Mouse (Mus musculus): ENCODE data around the gene Glt1d1. TPM values are rescaled to one million over a fixed set of nuclear protein-coding genes. Genes with fewer than 3 reads are reported as not detected.

The Glt1d1 gene
- polyA plus RNA-seq, 1 experiment from 2014 or later, result 0.89 TPM

DNA sequence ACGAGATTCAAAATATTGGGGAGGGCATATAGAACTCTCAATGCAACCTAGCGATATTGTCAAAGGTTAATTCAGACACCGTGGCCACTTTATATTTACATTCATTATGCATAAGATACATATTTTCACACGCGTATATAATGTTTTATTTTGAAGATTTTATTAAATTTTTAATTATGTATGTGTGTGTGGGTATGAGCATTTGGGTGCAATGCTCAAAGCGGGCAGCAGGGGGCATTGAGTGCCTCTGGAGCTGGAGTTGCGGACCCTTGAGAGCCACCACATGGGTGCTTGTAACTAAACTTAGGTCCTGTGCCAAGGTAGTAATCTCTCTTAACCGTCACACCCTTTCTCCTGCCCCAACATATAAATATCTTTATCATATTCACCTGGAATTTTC, 41.9 kb downstream of the Glt1d1 start:
- H3K9me3 ChIP-seq, result no peaks in the 10 kb centered on the region
- WGBS, result 90% methylated on average over 8 of the region's 8 CpGs

DNA sequence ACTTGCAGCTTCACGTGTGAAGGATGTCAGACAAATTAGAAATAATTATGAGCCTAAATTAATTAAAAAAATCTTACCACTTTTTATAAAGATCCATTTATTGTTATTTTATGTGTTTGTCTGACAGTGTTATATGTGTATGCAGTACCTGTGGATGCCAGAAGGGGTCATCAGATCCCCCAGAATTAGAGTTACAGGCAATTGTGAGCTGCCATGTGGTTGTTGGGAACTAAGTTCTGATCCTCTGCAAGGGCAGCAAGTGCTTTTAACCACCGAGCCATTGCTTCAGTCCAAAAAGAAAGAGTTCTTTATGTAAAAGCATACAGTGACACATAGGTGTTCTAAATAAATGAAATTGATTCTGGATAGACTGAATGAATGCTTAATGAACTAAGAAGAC, 45.5 kb downstream of the Glt1d1 start:
- 94% methylated on average over 2 of the region's 2 CpGs for WGBS

More for the DNA sequence above, 41.9 kb downstream of the Glt1d1 start:
- H3K27me3 ChIP-seq (replicated peaks), result no peaks in the 10 kb centered on the region
- no peak for ATAC-seq (ENCODE audit: low FRiP score, low read depth)
- no peak overlapping the region for H3K4me2 ChIP-seq (replicated peaks)
- no peaks in the 10 kb centered on the region for H3K4me1 ChIP-seq
- H3K9ac ChIP-seq, result no peak overlapping the region
- H3K36me3 ChIP-seq, result no peaks in the 10 kb centered on the region
- no peak overlapping the region for H3K4me3 ChIP-seq
- H3K27ac ChIP-seq, result no peak overlapping the region

DNA sequence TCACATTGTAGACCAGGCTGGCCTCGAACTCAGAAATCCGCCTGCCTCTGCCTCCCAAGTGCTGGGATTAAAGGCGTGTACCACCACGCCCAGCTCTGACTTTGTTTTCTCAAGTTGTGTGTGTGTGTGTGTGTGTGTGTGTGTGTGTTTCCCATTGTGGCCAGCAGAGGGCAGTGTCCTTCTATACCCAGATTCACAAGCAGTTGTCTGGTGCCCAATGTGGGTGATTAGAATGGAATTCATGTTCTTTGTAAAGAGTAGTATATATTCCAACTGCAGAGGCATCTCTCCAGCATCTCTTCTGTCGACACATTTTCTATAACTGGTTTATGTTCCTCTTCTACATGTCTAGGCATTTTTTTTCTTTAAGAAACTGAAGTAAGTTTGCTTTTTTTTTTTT, 46.4 kb downstream of the Glt1d1 start:
- Histone ChIP-seq H3K9me3 (no peaks in the 10 kb centered on the region), H3K27me3 (replicated peaks) (no peaks in the 10 kb centered on the region), H3K4me1 (no peaks in the 10 kb centered on the region), H3K4me3 (no peak overlapping the region), H3K4me2 (replicated peaks) (no peak overlapping the region), H3K27ac (no peak overlapping the region), H3K36me3 (no peaks in the 10 kb centered on the region), H3K9ac (no peak overlapping the region)
- 97% methylated on average over 5 of the region's 5 CpGs for WGBS
- ATAC-seq (ENCODE audit: low FRiP score, low read depth), result no peak

More for the DNA sequence above, 45.5 kb downstream of the Glt1d1 start:
- no peak for ATAC-seq (ENCODE audit: low FRiP score, low read depth)
- Histone ChIP-seq H3K4me3 (no peak overlapping the region), H3K4me2 (replicated peaks) (no peak overlapping the region), H3K9ac (no peak overlapping the region), H3K27ac (no peak overlapping the region), H3K9me3 (no peaks in the 10 kb centered on the region), H3K27me3 (replicated peaks) (no peaks in the 10 kb centered on the region), H3K4me1 (no peaks in the 10 kb centered on the region), H3K36me3 (no peaks in the 10 kb centered on the region)

DNA sequence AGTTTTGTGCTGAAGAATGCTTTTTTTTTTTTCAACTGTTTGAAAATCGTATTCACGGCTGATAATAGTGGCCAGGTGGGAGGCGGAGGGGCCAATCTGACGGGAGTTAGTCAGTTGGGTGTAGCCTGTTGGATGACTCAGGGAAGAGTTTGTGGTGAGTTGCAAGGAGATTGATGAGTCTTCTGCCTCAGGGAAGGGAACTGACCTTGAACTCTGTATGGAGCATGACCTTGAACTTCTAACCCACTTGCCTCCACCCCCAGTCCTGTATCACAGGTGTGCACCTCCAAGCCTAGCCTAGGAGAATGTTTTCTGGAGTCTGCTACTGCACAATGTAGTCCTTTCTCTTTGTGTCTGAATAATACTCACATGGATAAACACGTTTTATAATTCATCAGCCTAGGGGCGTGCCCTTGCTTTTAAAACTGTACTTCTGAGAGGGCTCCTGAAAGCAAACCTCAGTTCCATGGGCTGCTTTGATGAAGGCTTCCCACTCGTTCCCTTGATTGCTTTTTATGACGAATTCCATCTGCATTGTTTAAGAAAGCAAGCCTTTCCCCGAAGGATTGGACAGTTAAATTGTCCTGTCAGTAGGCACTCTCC, 56.6 kb downstream of the Glt1d1 start:
- H3K4me2 ChIP-seq (replicated peaks), result no peak overlapping the region
- no peak overlapping the region for H3K9ac ChIP-seq
- H3K27me3 ChIP-seq (replicated peaks), result no peaks in the 10 kb centered on the region
- WGBS, result 67% methylated on average over 9 of the region's 9 CpGs
- H3K36me3 ChIP-seq, result no peaks in the 10 kb centered on the region
- no peak overlapping the region for H3K4me3 ChIP-seq
- no peak overlapping the region for H3K27ac ChIP-seq
- no peaks in the 10 kb centered on the region for H3K9me3 ChIP-seq
- no peak for ATAC-seq (ENCODE audit: low FRiP score, low read depth)
- H3K4me1 ChIP-seq, result 0 out of 2 replicates have a peak, but pooled peaks cover 8% of the 10 kb centered on the region

DNA sequence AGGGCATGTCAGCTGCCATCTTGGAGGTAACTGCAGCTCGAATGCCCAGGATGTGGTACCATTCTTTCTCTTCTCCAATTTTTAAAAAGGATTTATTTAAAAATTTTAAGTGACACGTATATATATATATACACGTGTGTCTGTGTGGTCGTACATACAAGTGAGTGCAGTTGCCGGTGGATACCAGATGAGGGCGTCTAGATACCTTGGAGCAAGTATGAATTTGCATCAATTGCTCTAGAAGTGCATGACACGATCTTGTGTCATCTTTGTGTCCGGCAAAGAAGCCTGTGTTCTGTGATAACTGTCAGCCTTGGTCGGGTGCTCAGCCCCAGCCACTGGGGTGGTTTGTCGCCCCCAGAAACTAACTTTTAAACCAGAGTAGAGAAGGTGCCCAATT, 59.0 kb downstream of the Glt1d1 start:
- Histone ChIP-seq H3K4me1 (0 out of 2 replicates have a peak, but pooled peaks cover 8% of the 10 kb centered on the region), H3K4me3 (no peak overlapping the region), H3K27ac (no peak overlapping the region), H3K9ac (no peak overlapping the region), H3K4me2 (replicated peaks) (no peak overlapping the region), H3K27me3 (replicated peaks) (no peaks in the 10 kb centered on the region), H3K9me3 (no peaks in the 10 kb centered on the region), H3K36me3 (no peaks in the 10 kb centered on the region)
- ATAC-seq (ENCODE audit: low FRiP score, low read depth), result no peak
- 79% methylated on average over 10 of the region's 10 CpGs for WGBS

DNA sequence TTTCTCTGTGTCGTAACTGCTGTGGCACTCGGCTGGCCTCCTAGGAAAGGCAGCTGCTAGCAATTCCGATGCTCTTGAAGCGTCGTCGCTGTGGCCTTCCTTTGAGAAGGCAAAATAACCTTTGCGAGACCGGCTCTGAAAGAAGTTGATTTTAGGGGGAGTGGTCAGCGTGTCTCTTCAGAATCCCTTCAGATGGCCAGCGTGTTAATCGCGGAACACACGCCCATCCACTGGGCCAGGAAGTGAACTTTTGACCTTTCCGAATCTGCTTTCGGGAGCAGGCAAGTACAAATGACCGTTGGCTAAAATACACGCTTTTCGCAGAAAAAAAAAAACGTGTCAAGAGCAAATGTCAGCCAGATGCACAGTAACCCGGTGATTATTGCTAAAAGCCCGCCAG, 59.5 kb downstream of the Glt1d1 start:
- Histone ChIP-seq H3K9ac (no peak overlapping the region), H3K36me3 (no peaks in the 10 kb centered on the region), H3K4me3 (no peak overlapping the region), H3K4me1 (0 out of 2 replicates have a peak, but pooled peaks cover 8% of the 10 kb centered on the region), H3K27ac (no peak overlapping the region), H3K9me3 (no peaks in the 10 kb centered on the region), H3K4me2 (replicated peaks) (peak overlapping the region; percentile 21), H3K27me3 (replicated peaks) (no peaks in the 10 kb centered on the region)
- ATAC-seq (ENCODE audit: low FRiP score, low read depth), result no peak
- WGBS, result 12% methylated on average over 21 of the region's 21 CpGs

DNA sequence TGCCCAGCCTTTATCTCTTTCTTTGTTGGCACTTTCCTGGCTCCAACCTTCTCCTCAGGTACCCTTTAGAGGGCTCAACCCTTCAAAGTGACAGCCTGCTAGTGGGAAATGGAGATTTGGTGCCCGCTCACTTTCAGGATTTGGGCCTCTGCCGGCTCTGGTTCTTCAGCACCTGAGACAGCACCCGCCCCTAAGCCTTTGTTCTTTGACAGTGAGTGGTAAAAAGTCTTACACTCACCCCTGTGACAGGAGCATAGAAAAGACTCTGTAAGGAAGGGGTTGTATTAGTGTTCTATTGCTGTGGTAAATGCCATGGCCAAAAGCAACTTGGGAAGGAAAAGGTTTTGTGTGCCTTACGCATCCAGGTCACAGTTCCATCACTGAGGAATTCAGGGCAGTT, 63.8 kb downstream of the Glt1d1 start:
- Histone ChIP-seq H3K27ac (no peak overlapping the region), H3K4me3 (no peak overlapping the region), H3K9ac (no peak overlapping the region), H3K27me3 (replicated peaks) (no peaks in the 10 kb centered on the region), H3K9me3 (no peaks in the 10 kb centered on the region), H3K36me3 (no peaks in the 10 kb centered on the region), H3K4me2 (replicated peaks) (no peak overlapping the region), H3K4me1 (0 out of 2 replicates have a peak, but pooled peaks cover 8% of the 10 kb centered on the region)
- WGBS, result 79% methylated on average over 4 of the region's 4 CpGs
- ATAC-seq (ENCODE audit: low FRiP score, low read depth), result no peak

DNA sequence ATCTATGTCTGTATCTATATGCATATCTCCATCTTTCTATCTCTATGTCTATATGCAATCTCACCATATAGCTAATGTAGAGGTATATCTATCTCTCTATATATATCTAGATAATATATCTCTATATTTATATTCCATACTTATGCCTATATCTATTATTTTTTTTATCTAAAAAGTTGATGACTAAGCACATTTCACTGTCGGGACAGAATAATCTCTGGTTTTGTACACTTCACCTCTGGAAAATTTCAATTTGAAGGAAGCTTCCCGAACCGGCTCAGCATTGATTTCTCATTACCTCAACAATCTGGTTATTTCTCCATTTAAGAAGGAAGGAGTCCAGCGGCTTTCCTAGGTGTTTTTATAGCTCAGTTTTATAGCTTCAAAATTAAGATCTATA, 64.5 kb downstream of the Glt1d1 start:
- WGBS, result 92% methylated on average over 4 of the region's 4 CpGs

DNA sequence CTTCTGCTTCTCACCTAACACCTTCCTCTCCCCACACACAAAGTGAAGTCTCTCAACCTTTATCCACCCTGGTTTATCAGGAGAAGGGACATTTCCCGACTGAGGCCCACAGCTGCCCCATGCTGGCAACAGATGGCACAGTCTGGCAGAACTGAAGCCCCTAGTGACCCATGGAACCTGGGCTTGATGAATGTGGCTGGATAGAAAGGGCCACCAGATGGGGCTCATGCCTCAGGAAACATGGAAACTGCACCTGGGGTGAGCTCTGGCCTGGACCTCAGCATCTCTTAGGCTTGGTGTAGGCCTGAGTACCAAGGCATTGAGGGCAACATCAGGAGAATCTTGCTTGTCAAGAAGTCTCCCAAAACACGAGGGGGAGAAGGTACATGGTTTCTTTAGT, 66.5 kb downstream of the Glt1d1 start:
- ATAC-seq (ENCODE audit: low FRiP score, low read depth), result no peak
- Histone ChIP-seq H3K9ac (no peak overlapping the region), H3K4me1 (0 out of 2 replicates have a peak, but pooled peaks cover 1% of the 10 kb centered on the region), H3K27me3 (replicated peaks) (no peaks in the 10 kb centered on the region), H3K36me3 (no peaks in the 10 kb centered on the region), H3K27ac (no peak overlapping the region), H3K4me3 (no peak overlapping the region), H3K9me3 (no peaks in the 10 kb centered on the region), H3K4me2 (replicated peaks) (no peak overlapping the region)
- WGBS, result 67% methylated on average over 2 of the region's 2 CpGs

More for the DNA sequence above, 64.5 kb downstream of the Glt1d1 start:
- Histone ChIP-seq H3K4me1 (0 out of 2 replicates have a peak, but pooled peaks cover 5% of the 10 kb centered on the region), H3K36me3 (no peaks in the 10 kb centered on the region), H3K27ac (no peak overlapping the region), H3K27me3 (replicated peaks) (no peaks in the 10 kb centered on the region), H3K9ac (no peak overlapping the region), H3K4me3 (no peak overlapping the region), H3K9me3 (no peaks in the 10 kb centered on the region), H3K4me2 (replicated peaks) (no peak overlapping the region)
- ATAC-seq (ENCODE audit: low FRiP score, low read depth), result no peak

DNA sequence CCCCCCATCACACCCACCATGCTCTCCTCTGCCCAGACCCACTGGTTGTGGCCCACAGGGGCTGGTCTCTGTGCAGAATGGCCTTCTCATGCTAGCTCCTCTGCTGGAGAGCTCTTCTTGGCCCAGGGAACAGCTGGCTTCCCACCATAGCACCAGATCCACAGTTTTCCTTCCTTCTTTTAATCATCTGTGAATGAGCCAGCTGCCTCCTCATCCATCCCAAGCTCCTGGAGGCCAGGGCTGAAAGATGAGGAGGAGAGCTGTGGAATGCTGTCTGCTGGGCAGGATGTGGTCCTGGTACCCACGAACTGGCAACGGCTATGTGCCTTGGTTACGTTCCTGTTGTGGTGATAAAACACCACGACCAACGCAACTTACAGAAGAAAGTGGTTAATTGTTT, 67.6 kb downstream of the Glt1d1 start:
- H3K27ac ChIP-seq, result no peak overlapping the region

DNA sequence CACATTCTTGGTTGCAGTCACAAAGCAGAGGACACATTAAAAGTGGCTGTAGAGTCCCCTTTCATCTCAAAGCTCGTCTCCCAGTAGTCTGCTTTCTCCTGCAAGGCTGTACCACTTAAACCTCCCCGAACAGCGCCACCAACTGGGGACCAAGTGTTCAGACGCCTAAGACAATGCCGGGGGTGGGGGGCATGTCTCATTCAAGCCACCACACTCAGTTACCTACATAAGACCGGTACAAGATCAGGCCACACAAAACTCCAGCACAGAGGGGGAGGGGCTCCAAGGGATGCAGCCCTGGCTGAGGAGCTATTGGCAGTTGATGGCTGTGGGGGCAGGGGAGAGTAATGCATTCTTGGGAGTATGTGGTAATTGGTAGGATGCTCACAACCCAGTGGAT, 68.1 kb downstream of the Glt1d1 start:
- H3K27ac ChIP-seq, result no peak overlapping the region
- H3K4me2 ChIP-seq (replicated peaks), result no peak overlapping the region
- no peaks in the 10 kb centered on the region for H3K36me3 ChIP-seq
- H3K9ac ChIP-seq, result no peak overlapping the region
- H3K4me1 ChIP-seq, result 0 out of 2 replicates have a peak, but pooled peaks cover 3% of the 10 kb centered on the region
- no peaks in the 10 kb centered on the region for H3K27me3 ChIP-seq (replicated peaks)
- 78% methylated on average over 6 of the region's 6 CpGs for WGBS
- no peak for ATAC-seq (ENCODE audit: low FRiP score, low read depth)
- no peaks in the 10 kb centered on the region for H3K9me3 ChIP-seq
- no peak overlapping the region for H3K4me3 ChIP-seq

More for the DNA sequence above, 67.6 kb downstream of the Glt1d1 start:
- Histone ChIP-seq H3K36me3 (no peaks in the 10 kb centered on the region), H3K4me2 (replicated peaks) (no peak overlapping the region), H3K9ac (no peak overlapping the region), H3K4me1 (0 out of 2 replicates have a peak, but pooled peaks cover 3% of the 10 kb centered on the region), H3K27me3 (replicated peaks) (no peaks in the 10 kb centered on the region), H3K9me3 (no peaks in the 10 kb centered on the region), H3K4me3 (no peak overlapping the region)
- 91% methylated on average over 5 of the region's 5 CpGs for WGBS
- no peak for ATAC-seq (ENCODE audit: low FRiP score, low read depth)

DNA sequence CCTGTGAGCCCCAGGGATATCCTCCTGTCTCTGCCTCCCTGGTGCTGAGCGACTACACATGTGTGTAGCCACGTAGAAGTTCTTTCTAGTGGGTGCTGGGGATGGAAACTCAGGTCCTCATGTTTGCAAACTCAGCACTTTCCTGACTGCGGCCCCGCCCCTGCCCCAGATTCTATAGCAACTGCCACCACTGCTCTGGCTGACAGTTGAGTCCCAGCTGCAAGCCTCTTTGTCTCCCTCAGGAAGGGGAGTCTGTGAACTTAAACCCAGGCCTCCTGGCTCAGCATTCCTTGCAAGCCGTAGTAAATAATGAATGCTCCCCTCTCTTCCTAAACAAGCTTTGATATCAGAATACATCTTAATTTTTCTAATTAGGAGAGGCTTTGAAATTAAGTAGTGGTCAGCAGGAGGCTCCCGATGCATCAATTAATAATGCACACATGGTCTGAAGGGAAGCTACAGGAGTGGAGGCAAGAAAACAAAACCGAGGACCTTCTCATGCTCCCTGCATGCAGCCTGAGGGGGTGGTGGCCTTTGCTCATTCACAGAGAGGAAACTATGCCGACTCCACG, 71.6 kb downstream of the Glt1d1 start:
- H3K27me3 ChIP-seq (replicated peaks), result no peaks in the 10 kb centered on the region
- no peaks in the 10 kb centered on the region for H3K36me3 ChIP-seq
- H3K9ac ChIP-seq, result no peak overlapping the region
- ATAC-seq (ENCODE audit: low FRiP score, low read depth), result no peak
- H3K4me1 ChIP-seq, result 0 out of 2 replicates have a peak, but pooled peaks cover 3% of the 10 kb centered on the region
- H3K4me2 ChIP-seq (replicated peaks), result no peak overlapping the region
- 60% methylated on average over 9 of the region's 9 CpGs for WGBS
- no peak overlapping the region for H3K27ac ChIP-seq
- H3K4me3 ChIP-seq, result no peak overlapping the region
- no peaks in the 10 kb centered on the region for H3K9me3 ChIP-seq

DNA sequence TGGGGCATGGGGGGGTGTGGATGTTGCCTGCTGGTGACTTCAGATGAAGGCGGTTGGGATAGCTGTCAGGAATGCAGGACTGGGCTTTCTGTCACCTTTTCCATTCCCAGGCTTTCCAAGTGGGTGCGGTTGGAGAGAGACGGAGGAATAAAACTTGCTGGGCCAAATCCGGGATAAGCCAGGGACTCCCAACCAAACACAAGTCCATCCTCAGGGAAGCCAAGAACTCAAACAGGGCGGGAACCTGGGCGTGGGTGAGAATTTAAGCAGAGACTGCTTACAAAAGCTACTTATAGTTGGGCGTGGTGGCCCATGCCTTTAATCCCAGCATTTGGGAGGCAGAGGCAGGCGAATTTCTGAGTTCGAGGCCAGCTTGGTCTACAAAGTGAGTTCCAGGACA, 73.2 kb downstream of the Glt1d1 start:
- H3K4me2 ChIP-seq (replicated peaks), result no peak overlapping the region
- H3K27me3 ChIP-seq (replicated peaks), result no peaks in the 10 kb centered on the region
- H3K9me3 ChIP-seq, result no peaks in the 10 kb centered on the region
- 93% methylated on average over 9 of the region's 9 CpGs for WGBS
- ATAC-seq (ENCODE audit: low FRiP score, low read depth), result no peak
- H3K36me3 ChIP-seq, result no peaks in the 10 kb centered on the region
- no peak overlapping the region for H3K4me3 ChIP-seq
- H3K9ac ChIP-seq, result no peak overlapping the region
- H3K27ac ChIP-seq, result no peak overlapping the region
- H3K4me1 ChIP-seq, result 0 out of 2 replicates have a peak, but pooled peaks cover 3% of the 10 kb centered on the region

Measured in neural tube, embryonic 12.5 days (tissue).